13 mouse cellular contexts compared by ENCODE assay signal in genomic region chr4:130108929-130109328, GRCm38 (mm10). TPM values are rescaled to one million over a fixed set of nuclear protein-coding genes. Genes with fewer than 3 reads are reported as not detected.
DNase-seq lines count a peak whose midpoint lies in the region; ATAC-seq lines count a peak whose summit lies in the region.
"Had no signal": no experiment of that assay in that cellular context is flagged by ENCODE, and none has a peak within 500 bp of the region (broad histone marks: within the 10 kb centered on the region; RNA-seq: fewer than 3 reads in every experiment).

No protein-coding gene starts in this region.

- no peaks in the 10 kb centered on the region for H3K27me3 ChIP-seq in neural tube, embryonic 12.5 days (replicated peaks)
- no peaks in the 10 kb centered on the region for H3K27me3 ChIP-seq in neural tube, embryonic 15.5 days (replicated peaks)
- no peaks in the 10 kb centered on the region for H3K27me3 ChIP-seq in embryonic facial prominence, embryonic 14.5 days (replicated peaks; ENCODE audit: control insufficient read depth, insufficient read depth, low read length)
- H3K27me3 ChIP-seq in liver, embryonic 16.5 days (ENCODE audit: control insufficient read depth, insufficient read depth, low read depth, low read length) = no peaks in the 10 kb centered on the region
- no peaks in the 10 kb centered on the region for H3K27me3 ChIP-seq in stomach, embryonic 16.5 days (ENCODE audit: control insufficient read depth, insufficient read depth, low read length)

- no peak for ATAC-seq in neural tube, embryonic 12.5 days (ENCODE audit: low FRiP score, low read depth)
- ATAC-seq in neural tube, embryonic 15.5 days (ENCODE audit: low FRiP score) = no peak
- no peak for ATAC-seq in embryonic facial prominence, embryonic 14.5 days (ENCODE audit: low read depth)
- no peak for ATAC-seq in liver, embryonic 16.5 days (ENCODE audit: low read depth)
- ATAC-seq in stomach, embryonic 16.5 days (ENCODE audit: insufficient read depth, low FRiP score) = no peak

- no peak for DNase-seq in embryonic facial prominence, embryonic 14.5 days (ENCODE audit: low spot score)
- DNase-seq in adrenal gland, postnatal 4 days (ENCODE audit: low spot score in 2 of 2) = no peak
- DNase-seq in gastrocnemius, postnatal 4 days (ENCODE audit: low spot score in 2 of 2) = no peak
- DNase-seq in adrenal gland, postnatal 14 days = no peak
- DNase-seq: cerebellum, adult 2 months; gastrocnemius, postnatal 25 days; kidney, postnatal 10 days; retina, postnatal 1 day; thymus, postnatal 14 days had no signal

- 85% methylated on average over 3 of the region's 3 CpGs for WGBS in neural tube, embryonic 12.5 days
- WGBS in neural tube, embryonic 15.5 days = 93% methylated on average over 3 of the region's 3 CpGs
- WGBS in embryonic facial prominence, embryonic 14.5 days = 65% methylated on average over 3 of the region's 3 CpGs
- WGBS in liver, embryonic 16.5 days (ENCODE audit: insufficient replicate concordance) = 36% methylated on average over 3 of the region's 3 CpGs
- 85% methylated on average over 3 of the region's 3 CpGs for WGBS in stomach, embryonic 16.5 days

- peaks cover 9% of the 10 kb centered on the region for H3K4me1 ChIP-seq in neural tube, embryonic 12.5 days
- peaks cover 23% of the 10 kb centered on the region for H3K4me1 ChIP-seq in neural tube, embryonic 15.5 days
- peaks cover 14% of the 10 kb centered on the region for H3K4me1 ChIP-seq in embryonic facial prominence, embryonic 14.5 days (ENCODE audit: control insufficient read depth, insufficient read depth, low read length)
- peaks cover 29% of the 10 kb centered on the region for H3K4me1 ChIP-seq in liver, embryonic 16.5 days (ENCODE audit: control insufficient read depth, low read depth, low read length)
- peaks cover 14% of the 10 kb centered on the region for H3K4me1 ChIP-seq in stomach, embryonic 16.5 days (ENCODE audit: control insufficient read depth, insufficient read depth, low read length)

- H3K4me3 ChIP-seq in neural tube, embryonic 12.5 days = no peak overlapping the region
- H3K4me3 ChIP-seq in neural tube, embryonic 15.5 days (replicated peaks) = no peak overlapping the region
- H3K4me3 ChIP-seq in embryonic facial prominence, embryonic 14.5 days (ENCODE audit: low read depth, low read length) = 0 out of 2 replicates have a peak overlapping the region, but pooled peaks have one; percentile 6
- H3K4me3 ChIP-seq in liver, embryonic 16.5 days (ENCODE audit: low read depth, low read length) = peak overlapping the region; percentile 78; the same call in 1 of the 2 replicates
- H3K4me3 ChIP-seq in stomach, embryonic 16.5 days (replicated peaks; ENCODE audit: low read length) = no peak overlapping the region

- H3K9me3 ChIP-seq in neural tube, embryonic 12.5 days = 0 out of 2 replicates have a peak, but pooled peaks cover under 1% of the 10 kb centered on the region
- no peaks in the 10 kb centered on the region for H3K9me3 ChIP-seq in neural tube, embryonic 15.5 days (replicated peaks)
- H3K9me3 ChIP-seq in embryonic facial prominence, embryonic 14.5 days (ENCODE audit: control insufficient read depth, low read length) = 0 out of 2 replicates have a peak, but pooled peaks cover under 1% of the 10 kb centered on the region
- H3K9me3 ChIP-seq in liver, embryonic 16.5 days (replicated peaks; ENCODE audit: control insufficient read depth, low read length) = no peaks in the 10 kb centered on the region
- H3K9me3 ChIP-seq in stomach, embryonic 16.5 days (replicated peaks; ENCODE audit: control insufficient read depth, low read length) = no peaks in the 10 kb centered on the region

- H3K4me2 ChIP-seq in neural tube, embryonic 12.5 days (replicated peaks) = 0 out of 2 replicates have a peak overlapping the region, but pooled peaks have one; percentile 65
- no peak overlapping the region; the same call in 1 of the 2 replicates for H3K4me2 ChIP-seq in neural tube, embryonic 15.5 days
- H3K4me2 ChIP-seq in embryonic facial prominence, embryonic 14.5 days (ENCODE audit: low read depth, low read length) = peak overlapping the region; percentile 62
- peak overlapping the region; percentile 70 for H3K4me2 ChIP-seq in liver, embryonic 16.5 days (ENCODE audit: low read depth, low read length)
- H3K4me2 ChIP-seq in stomach, embryonic 16.5 days (ENCODE audit: low read depth, low read length) = no peak overlapping the region

- no peak overlapping the region for H3K27ac ChIP-seq in neural tube, embryonic 12.5 days
- no peak overlapping the region for H3K27ac ChIP-seq in neural tube, embryonic 15.5 days (replicated peaks)
- H3K27ac ChIP-seq in embryonic facial prominence, embryonic 14.5 days (replicated peaks; ENCODE audit: low read depth, low read length) = no peak overlapping the region
- H3K27ac ChIP-seq in liver, embryonic 16.5 days (ENCODE audit: low read length) = no peak overlapping the region
- H3K27ac ChIP-seq in stomach, embryonic 16.5 days (ENCODE audit: low read length) = no peak overlapping the region

- H3K36me3 ChIP-seq in neural tube, embryonic 12.5 days = no peaks in the 10 kb centered on the region
- no peaks in the 10 kb centered on the region for H3K36me3 ChIP-seq in neural tube, embryonic 15.5 days
- H3K36me3 ChIP-seq in embryonic facial prominence, embryonic 14.5 days (ENCODE audit: control insufficient read depth, insufficient read depth, low read length) = peaks cover 11% of the 10 kb centered on the region; the same call in 1 of the 2 replicates
- H3K36me3 ChIP-seq in liver, embryonic 16.5 days (ENCODE audit: control insufficient read depth, insufficient read depth) = no peaks in the 10 kb centered on the region
- H3K36me3 ChIP-seq in stomach, embryonic 16.5 days (ENCODE audit: control insufficient read depth, insufficient read depth, low read length) = no peaks in the 10 kb centered on the region

- no peak overlapping the region for H3K9ac ChIP-seq in neural tube, embryonic 12.5 days
- no peak overlapping the region for H3K9ac ChIP-seq in neural tube, embryonic 15.5 days (replicated peaks)
- 0 out of 2 replicates have a peak overlapping the region, but pooled peaks have one; percentile 25 for H3K9ac ChIP-seq in embryonic facial prominence, embryonic 14.5 days (ENCODE audit: low read depth, low read length)
- no peak overlapping the region for H3K9ac ChIP-seq in liver, embryonic 16.5 days (ENCODE audit: low read depth, low read length)
- 0 out of 2 replicates have a peak overlapping the region, but pooled peaks have one; percentile 17 for H3K9ac ChIP-seq in stomach, embryonic 16.5 days (ENCODE audit: low read length)

RNA-seq across cellular contexts. Expression of gene Pef1, which starts 6.6 kb away (rescaled TPM):
- polyA plus RNA-seq in neural tube, embryonic 12.5 days (2016; fragmentation: Nextera tagmentation; extraction: Ambion mirVana) = 64.8 and 66.7 TPM in 2 replicates
- 65.6 and 69.7 TPM in 2 replicates for polyA plus RNA-seq in neural tube, embryonic 15.5 days (2015; fragmentation: Nextera tagmentation; extraction: Ambion mirVana)
- polyA plus RNA-seq in embryonic facial prominence, embryonic 14.5 days (2014; fragmentation: Nextera tagmentation; extraction: Ambion mirVana) = 67.1 and 68.6 TPM in 2 replicates
- polyA plus RNA-seq in liver, embryonic 16.5 days (2015; fragmentation: Nextera tagmentation; extraction: Ambion mirVana) = 40.6 and 43.6 TPM in 2 replicates
- 63.5 and 72.7 TPM in 2 replicates for polyA plus RNA-seq in stomach, embryonic 16.5 days (2015; fragmentation: Nextera tagmentation; extraction: Ambion mirVana)
- total RNA-seq in adrenal gland, postnatal 4 days (2021) = 10 to 100 TPM; 63.6 to 65.1 TPM
- total RNA-seq in gastrocnemius, postnatal 4 days (2021) = 10 to 100 TPM; 35.4 to 37.7 TPM
- 55.1 and 56.9 TPM in 2 replicates for total RNA-seq in adrenal gland, postnatal 14 days (2021)

RNA-seq across cellular contexts. Expression of gene Hcrtr1, which starts 30.2 kb away (rescaled TPM):
- polyA plus RNA-seq in neural tube, embryonic 12.5 days (2016; fragmentation: Nextera tagmentation; extraction: Ambion mirVana) = 0.52 and 0.62 TPM in 2 replicates
- polyA plus RNA-seq in neural tube, embryonic 15.5 days (2015; fragmentation: Nextera tagmentation; extraction: Ambion mirVana) = 3.7 and 3.9 TPM in 2 replicates
- polyA plus RNA-seq in embryonic facial prominence, embryonic 14.5 days (2014; fragmentation: Nextera tagmentation; extraction: Ambion mirVana) = 0.19 and 0.30 TPM in 2 replicates
- 0.06 TPM in 1 of 2 replicates, not detected in the other for polyA plus RNA-seq in liver, embryonic 16.5 days (2015; fragmentation: Nextera tagmentation; extraction: Ambion mirVana)
- 0.29 and 0.49 TPM in 2 replicates for polyA plus RNA-seq in stomach, embryonic 16.5 days (2015; fragmentation: Nextera tagmentation; extraction: Ambion mirVana)
- 1 to 10 TPM; 1.2 to 1.8 TPM for total RNA-seq in adrenal gland, postnatal 4 days (2021)
- total RNA-seq in gastrocnemius, postnatal 4 days (2021) = not detected
- 0.48 and 0.90 TPM in 2 replicates for total RNA-seq in adrenal gland, postnatal 14 days (2021)
- total RNA-seq: gastrocnemius, postnatal 25 days had no signal

Comparison
In these comparisons a context has a peak if more than half of its experiments do, and no peak if none do; other contexts are left out.
1. H3K4me2 ChIP-seq: peak in neural tube, embryonic 12.5 days (single experiment), embryonic facial prominence, embryonic 14.5 days (single experiment) and liver, embryonic 16.5 days (single experiment); none in neural tube, embryonic 15.5 days (single experiment) and stomach, embryonic 16.5 days (single experiment).
2. H3K4me3 ChIP-seq: peak in embryonic facial prominence, embryonic 14.5 days (single experiment) and liver, embryonic 16.5 days (single experiment); none in neural tube, embryonic 12.5 days (single experiment), neural tube, embryonic 15.5 days (single experiment) and stomach, embryonic 16.5 days (single experiment).
3. H3K9ac ChIP-seq: peak in embryonic facial prominence, embryonic 14.5 days (single experiment) and stomach, embryonic 16.5 days (single experiment); none in neural tube, embryonic 12.5 days (single experiment), neural tube, embryonic 15.5 days (single experiment) and liver, embryonic 16.5 days (single experiment).